Mouse (Mus musculus): ENCODE results near the gene Dpy19l3. TPM values are rescaled to one million over a fixed set of nuclear protein-coding genes. Genes with fewer than 3 reads are reported as not detected.
A peak's percentile ranks its signal among the peaks of the same experiment; 100 is the strongest.

The Dpy19l3 gene
- polyA plus RNA-seq, 1 experiment from 2014 or later: 6.6 TPM

DNA sequence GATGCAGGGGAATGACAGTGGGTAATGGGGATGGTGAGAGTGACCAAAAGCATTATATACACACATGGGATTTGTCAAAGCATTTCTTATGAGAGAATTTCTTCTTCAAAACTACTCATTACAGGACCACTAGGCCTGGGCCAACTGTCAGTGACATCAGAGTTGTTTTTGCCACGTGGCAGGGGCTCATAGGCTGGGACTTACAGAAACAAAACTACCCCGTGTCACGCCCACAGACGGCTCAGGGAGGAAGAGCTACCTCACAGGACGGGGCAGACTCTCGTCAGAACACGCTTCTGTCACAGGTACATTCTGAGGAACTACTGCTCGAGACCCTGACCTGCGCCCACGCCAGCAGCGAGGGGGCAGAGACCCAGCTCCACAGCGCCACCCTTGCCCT lies 25.9 kb downstream of the Dpy19l3 start:
- Histone ChIP-seq H3K27ac (no peak overlapping the region), H3K9ac (no peak overlapping the region), H3K4me1 (replicated peaks) (no peaks in the 10 kb centered on the region), H3K4me2 (no peak overlapping the region), H3K36me3 (peaks cover 3% of the 10 kb centered on the region), H3K9me3 (replicated peaks) (no peaks in the 10 kb centered on the region), H3K4me3 (replicated peaks) (no peak overlapping the region), H3K27me3 (no peaks in the 10 kb centered on the region)
- WGBS (ENCODE audit: insufficient replicate concordance): 78% methylated on average over 12 of the region's 12 CpGs
- no peak for DNase-seq
- ATAC-seq (ENCODE audit: low read depth): no peak

DNA sequence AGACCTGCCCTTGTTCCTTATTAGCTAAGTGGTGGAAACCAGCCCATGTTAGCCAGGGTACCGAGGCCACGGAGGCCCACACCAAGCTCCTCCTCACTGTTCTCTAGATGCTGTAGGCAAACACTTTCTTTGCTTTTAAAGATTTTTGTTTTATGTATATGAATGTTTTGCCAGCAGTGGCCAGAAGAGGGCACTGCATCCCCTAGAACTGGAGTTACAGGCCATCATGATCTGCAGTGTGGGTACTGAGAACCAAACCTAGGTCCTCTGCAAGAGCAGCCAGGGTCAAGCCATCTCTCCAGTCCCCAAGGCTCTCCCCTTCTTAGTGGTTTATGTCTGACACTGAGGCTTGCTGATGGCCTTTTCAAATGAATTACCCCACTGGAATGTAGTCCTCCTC lies 31.2 kb downstream of the Dpy19l3 start:
- H3K4me2 ChIP-seq: no peak overlapping the region
- H3K27ac ChIP-seq: no peak overlapping the region
- H3K9me3 ChIP-seq (replicated peaks): no peaks in the 10 kb centered on the region
- H3K4me1 ChIP-seq (replicated peaks): no peaks in the 10 kb centered on the region
- WGBS (ENCODE audit: insufficient replicate concordance): 84% methylated on average over 2 of the region's 2 CpGs
- DNase-seq: no peak
- ATAC-seq (ENCODE audit: low read depth): no peak
- H3K27me3 ChIP-seq: no peaks in the 10 kb centered on the region
- H3K36me3 ChIP-seq: peaks cover 28% of the 10 kb centered on the region
- no peak overlapping the region for H3K4me3 ChIP-seq (replicated peaks)
- H3K9ac ChIP-seq: no peak overlapping the region

DNA sequence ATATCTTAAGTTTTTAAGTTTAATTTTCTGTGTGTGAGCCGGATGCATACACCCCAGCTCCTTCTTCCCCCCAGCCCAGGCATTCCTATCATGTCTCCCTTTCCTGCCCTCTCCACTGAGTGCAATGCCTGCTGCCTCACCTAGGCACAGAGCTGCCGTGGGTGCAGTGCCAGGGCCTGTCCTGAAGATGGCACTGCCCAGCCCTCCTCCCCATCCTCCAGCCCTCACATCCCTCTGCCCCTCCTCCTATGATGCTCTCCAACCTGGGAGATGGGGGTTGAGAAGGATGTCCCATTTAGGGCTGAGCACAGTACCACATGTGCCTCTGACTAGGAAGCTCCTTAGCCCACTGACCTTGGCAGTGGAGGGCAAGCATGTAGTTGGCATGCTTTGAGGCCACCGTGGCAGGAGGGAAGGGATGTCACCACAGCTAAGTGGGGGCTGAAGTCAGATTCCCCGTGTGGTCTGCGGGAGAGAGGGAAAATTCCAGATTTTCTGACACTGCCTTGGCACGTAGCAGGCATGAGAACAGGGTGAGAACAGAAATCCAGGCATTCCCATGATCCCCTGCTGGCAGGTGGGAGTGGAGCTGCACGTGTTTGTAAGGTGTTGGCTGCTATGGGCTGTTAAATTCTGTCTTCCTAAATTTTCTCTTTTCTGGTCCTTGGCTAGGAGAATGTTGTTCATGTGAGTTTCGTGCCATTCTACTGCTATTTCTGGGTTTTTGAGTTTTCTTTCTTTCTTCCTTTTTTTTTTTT lies 35.7 kb downstream of the Dpy19l3 start:
- Histone ChIP-seq H3K4me1 (replicated peaks) (no peaks in the 10 kb centered on the region), H3K9ac (no peak overlapping the region), H3K27me3 (no peaks in the 10 kb centered on the region), H3K9me3 (replicated peaks) (no peaks in the 10 kb centered on the region), H3K4me3 (replicated peaks) (no peak overlapping the region), H3K4me2 (no peak overlapping the region), H3K36me3 (peaks cover 36% of the 10 kb centered on the region), H3K27ac (no peak overlapping the region)
- 68% methylated on average over 8 of the region's 8 CpGs for WGBS (ENCODE audit: insufficient replicate concordance)
- DNase-seq (no peak), ATAC-seq (ENCODE audit: low read depth) (no peak)

DNA sequence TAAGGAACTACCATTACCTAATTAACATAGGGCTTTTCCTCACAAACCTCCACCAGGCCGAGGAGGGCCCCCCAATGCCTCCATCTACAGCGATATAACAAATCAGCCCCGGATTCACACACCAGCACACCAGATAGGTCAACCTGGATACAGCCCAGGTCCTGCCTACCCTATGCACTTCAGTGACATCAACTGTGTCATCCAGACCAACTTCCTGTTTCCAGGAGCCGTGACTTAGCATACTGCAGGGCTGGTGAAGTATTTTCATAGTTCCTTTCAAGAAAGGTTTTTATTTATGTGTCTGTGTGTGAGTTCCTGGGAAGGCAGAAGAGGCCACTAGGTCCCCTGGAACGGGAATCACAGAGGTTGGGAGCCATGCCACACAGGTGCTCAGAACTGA lies 43.9 kb downstream of the Dpy19l3 start:
- no peak for ATAC-seq (ENCODE audit: low read depth)
- no peaks in the 10 kb centered on the region for H3K9me3 ChIP-seq (replicated peaks)
- no peak overlapping the region for H3K9ac ChIP-seq
- peaks cover 23% of the 10 kb centered on the region for H3K36me3 ChIP-seq
- WGBS (ENCODE audit: insufficient replicate concordance): 66% methylated on average over 5 of the region's 5 CpGs
- H3K4me3 ChIP-seq (replicated peaks): no peak overlapping the region
- no peaks in the 10 kb centered on the region for H3K27me3 ChIP-seq
- H3K4me2 ChIP-seq: no peak overlapping the region
- no peaks in the 10 kb centered on the region for H3K4me1 ChIP-seq (replicated peaks)
- H3K27ac ChIP-seq: no peak overlapping the region
- no peak for DNase-seq

DNA sequence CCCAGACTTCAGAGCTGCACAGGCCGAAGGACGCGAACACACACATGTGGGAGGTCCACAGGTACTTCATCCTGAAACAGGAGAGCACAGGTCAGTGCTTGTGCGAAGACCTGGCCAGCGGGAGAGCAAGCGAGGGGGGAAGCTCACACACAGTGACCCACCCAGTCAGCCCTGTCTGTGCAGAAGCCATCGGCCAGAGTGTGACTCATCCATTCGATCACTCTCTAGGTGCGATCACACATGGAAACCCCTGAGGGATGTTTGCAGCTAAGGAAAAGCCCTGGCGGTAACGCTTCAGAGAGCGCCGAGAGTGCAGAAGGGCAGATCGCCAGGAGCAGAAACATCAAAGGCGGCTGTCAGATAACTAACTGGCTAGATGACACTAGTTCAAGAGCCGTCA lies 46.2 kb downstream of the Dpy19l3 start:
- 81% methylated on average over 16 of the region's 16 CpGs for WGBS (ENCODE audit: insufficient replicate concordance)
- no peaks in the 10 kb centered on the region for H3K4me1 ChIP-seq (replicated peaks)
- no peak overlapping the region for H3K4me3 ChIP-seq (replicated peaks)
- peaks cover 11% of the 10 kb centered on the region; the same call in 1 of the 2 replicates for H3K36me3 ChIP-seq
- no peak overlapping the region for H3K27ac ChIP-seq
- no peak for DNase-seq
- H3K9me3 ChIP-seq (replicated peaks): no peaks in the 10 kb centered on the region
- H3K4me2 ChIP-seq: no peak overlapping the region
- no peak overlapping the region for H3K9ac ChIP-seq
- no peaks in the 10 kb centered on the region for H3K27me3 ChIP-seq
- no peak for ATAC-seq (ENCODE audit: low read depth)

DNA sequence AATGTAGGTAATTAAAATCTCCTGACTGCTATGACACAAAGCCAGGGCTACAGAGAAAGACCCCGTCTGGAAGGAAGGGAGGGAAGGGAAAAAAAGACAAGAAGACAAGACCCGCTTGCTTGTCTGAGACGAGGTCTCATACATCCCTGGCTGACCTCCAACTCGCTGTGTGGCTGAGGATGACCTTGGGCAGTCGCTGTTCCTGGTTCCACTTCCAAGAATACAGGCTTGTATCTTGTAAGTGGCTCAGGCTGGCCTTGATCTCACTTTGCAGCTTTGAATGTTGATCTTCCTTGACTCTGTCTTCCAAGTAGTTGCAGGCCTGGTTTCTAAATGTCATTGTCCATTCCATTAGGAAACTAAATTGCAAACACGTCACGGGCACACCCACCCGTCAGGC lies 55.2 kb downstream of the Dpy19l3 start:
- no peak for ATAC-seq (ENCODE audit: low read depth)
- no peak for DNase-seq

DNA sequence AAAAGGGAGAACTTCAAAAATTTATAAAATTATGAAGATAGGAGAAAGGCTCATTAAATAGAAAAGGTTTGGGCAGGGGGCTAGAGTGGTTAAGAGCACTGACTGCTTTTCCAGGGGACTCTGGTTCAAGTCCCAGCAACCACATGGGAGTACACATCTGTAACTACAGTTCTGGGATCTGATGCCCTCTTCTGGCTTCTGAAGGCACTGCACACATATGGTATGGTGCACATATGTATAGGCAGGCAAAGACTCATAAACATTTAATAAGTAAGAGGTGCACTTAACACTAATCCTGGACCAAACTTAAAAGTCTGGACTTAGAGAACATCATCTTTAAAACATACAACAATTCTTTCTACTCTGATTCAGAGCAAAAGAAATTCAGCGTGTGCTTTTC lies 56.2 kb downstream of the Dpy19l3 start:
- no peak overlapping the region for H3K27ac ChIP-seq
- no peak overlapping the region for H3K9ac ChIP-seq
- H3K27me3 ChIP-seq: no peaks in the 10 kb centered on the region
- 95% methylated on average over 1 of the region's 1 CpGs for WGBS (ENCODE audit: insufficient replicate concordance)
- no peaks in the 10 kb centered on the region for H3K36me3 ChIP-seq
- H3K4me2 ChIP-seq: no peak overlapping the region
- H3K4me1 ChIP-seq (replicated peaks): no peaks in the 10 kb centered on the region
- ATAC-seq (ENCODE audit: low read depth) (no peak), DNase-seq (no peak)
- no peak overlapping the region for H3K4me3 ChIP-seq (replicated peaks)
- no peaks in the 10 kb centered on the region for H3K9me3 ChIP-seq (replicated peaks)

More for the DNA sequence above, 55.2 kb downstream of the Dpy19l3 start:
- peaks cover 4% of the 10 kb centered on the region; the same call in 1 of the 2 replicates for H3K36me3 ChIP-seq
- H3K27ac ChIP-seq: no peak overlapping the region
- no peaks in the 10 kb centered on the region for H3K9me3 ChIP-seq (replicated peaks)
- H3K9ac ChIP-seq: no peak overlapping the region
- no peaks in the 10 kb centered on the region for H3K27me3 ChIP-seq
- H3K4me2 ChIP-seq: no peak overlapping the region
- H3K4me3 ChIP-seq (replicated peaks): no peak overlapping the region
- WGBS (ENCODE audit: insufficient replicate concordance): 77% methylated on average over 8 of the region's 8 CpGs
- H3K4me1 ChIP-seq (replicated peaks): no peaks in the 10 kb centered on the region

DNA sequence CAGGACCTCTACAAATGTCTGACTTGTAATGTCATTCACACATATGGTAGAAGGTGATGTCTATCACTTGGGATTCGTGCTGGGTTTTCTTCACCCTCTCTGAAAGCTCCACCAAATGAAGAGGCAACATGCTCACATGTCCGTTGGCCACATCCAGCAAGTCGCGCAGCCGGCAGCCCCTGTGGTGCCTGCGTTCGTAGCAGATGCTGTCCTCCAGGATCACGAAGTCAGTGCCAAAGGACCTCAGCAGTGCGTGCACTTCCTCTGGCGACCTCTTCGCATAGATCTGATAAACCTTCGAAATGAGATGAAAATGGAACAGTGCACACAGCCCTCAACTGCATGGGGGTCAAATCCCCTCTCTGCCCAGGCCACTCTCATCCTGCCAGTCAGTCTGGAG lies 61.6 kb downstream of the Dpy19l3 start:
- H3K9ac ChIP-seq: no peak overlapping the region
- H3K36me3 ChIP-seq: peaks cover 5% of the 10 kb centered on the region; the same call in 1 of the 2 replicates
- no peaks in the 10 kb centered on the region for H3K27me3 ChIP-seq
- 73% methylated on average over 12 of the region's 12 CpGs for WGBS (ENCODE audit: insufficient replicate concordance)
- H3K27ac ChIP-seq: no peak overlapping the region
- H3K4me3 ChIP-seq (replicated peaks): no peak overlapping the region
- no peak for ATAC-seq (ENCODE audit: low read depth)
- H3K4me2 ChIP-seq: no peak overlapping the region
- DNase-seq: no peak
- H3K4me1 ChIP-seq (replicated peaks): peaks cover under 1% of the 10 kb centered on the region; the same call in 1 of the 2 replicates
- H3K9me3 ChIP-seq (replicated peaks): no peaks in the 10 kb centered on the region

DNA sequence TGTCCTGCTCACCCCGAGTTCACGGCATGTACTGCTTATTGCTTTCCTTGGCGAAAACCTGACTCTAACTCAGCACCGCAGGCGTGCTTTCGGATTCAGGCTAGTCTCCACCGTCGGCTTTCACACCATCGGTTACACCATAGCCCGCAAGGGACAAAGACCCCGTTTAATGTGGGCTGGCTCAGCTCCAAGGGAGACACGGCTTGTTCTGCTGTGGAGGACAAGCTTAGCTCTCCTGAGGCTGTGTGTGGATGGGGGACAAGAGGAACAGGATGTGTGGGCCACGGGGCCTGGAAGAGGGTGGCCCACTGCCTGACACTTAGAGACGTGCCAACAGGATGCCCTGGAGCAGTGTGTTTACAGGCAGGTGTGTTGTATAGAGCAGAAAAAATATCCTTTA lies 62.1 kb downstream of the Dpy19l3 start:
- WGBS (ENCODE audit: insufficient replicate concordance): 82% methylated on average over 14 of the region's 14 CpGs
- ATAC-seq (ENCODE audit: low read depth) (no peak), DNase-seq (no peak)
- Histone ChIP-seq H3K36me3 (peaks cover 5% of the 10 kb centered on the region; the same call in 1 of the 2 replicates), H3K4me2 (no peak overlapping the region), H3K9me3 (replicated peaks) (no peaks in the 10 kb centered on the region), H3K4me1 (replicated peaks) (peaks cover 5% of the 10 kb centered on the region), H3K9ac (no peak overlapping the region), H3K27ac (no peak overlapping the region), H3K4me3 (replicated peaks) (no peak overlapping the region), H3K27me3 (no peaks in the 10 kb centered on the region)

DNA sequence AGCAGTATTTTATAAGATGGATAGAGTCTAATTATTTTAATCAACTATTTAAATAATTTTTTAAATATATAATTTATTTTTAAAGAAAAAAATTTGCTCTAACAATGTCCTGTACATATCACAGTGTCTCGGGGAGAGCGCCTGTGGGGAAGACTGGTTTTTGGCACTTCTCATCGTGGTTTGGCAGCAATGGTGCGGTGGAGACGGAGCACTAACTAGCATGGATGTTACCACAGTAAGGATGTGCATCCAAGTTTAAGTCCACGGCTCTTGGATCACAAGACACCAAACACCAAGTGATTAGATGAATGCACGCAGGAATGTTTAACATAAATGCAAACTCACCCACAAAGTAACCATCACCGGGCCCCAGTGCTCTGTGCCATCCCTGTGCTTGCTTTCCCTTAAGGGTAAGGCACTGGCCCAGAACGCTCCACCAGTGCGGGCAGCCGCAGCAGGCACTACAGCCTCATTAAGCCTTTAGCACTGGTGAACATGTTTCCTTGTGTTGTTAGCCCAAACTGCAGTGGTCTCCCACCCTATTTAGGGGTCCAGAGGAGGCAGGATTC lies 65.4 kb downstream of the Dpy19l3 start:
- Histone ChIP-seq H3K4me1 (replicated peaks) (peaks cover 18% of the 10 kb centered on the region), H3K27me3 (no peaks in the 10 kb centered on the region), H3K9ac (no peak overlapping the region), H3K4me2 (no peak overlapping the region), H3K36me3 (peaks cover 5% of the 10 kb centered on the region; the same call in 1 of the 2 replicates), H3K27ac (no peak overlapping the region), H3K9me3 (replicated peaks) (no peaks in the 10 kb centered on the region), H3K4me3 (replicated peaks) (no peak overlapping the region)
- ATAC-seq (ENCODE audit: low read depth) (no peak), DNase-seq (no peak)
- WGBS (ENCODE audit: insufficient replicate concordance): 77% methylated on average over 11 of the region's 11 CpGs

DNA sequence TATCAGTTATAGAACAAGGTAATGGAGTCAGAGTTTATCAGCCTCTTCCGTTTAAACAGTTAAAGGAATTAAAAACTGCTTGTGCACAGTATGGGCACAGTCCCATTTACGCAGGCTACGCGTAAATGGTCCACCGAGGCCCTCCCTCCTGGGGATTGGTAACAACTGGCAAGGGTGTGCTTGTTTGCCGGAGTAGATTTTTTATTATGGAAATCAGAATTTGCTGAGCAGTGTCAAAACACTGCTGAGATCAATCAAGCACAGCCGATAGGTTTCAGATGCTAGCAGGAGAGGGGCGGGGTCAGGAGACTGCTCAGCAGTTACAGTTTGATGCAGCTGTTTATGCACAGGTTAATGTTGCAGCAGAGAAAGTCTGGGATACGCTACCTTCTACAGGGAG lies 66.0 kb downstream of the Dpy19l3 start:
- Histone ChIP-seq H3K4me1 (replicated peaks) (peaks cover 18% of the 10 kb centered on the region), H3K9ac (no peak overlapping the region), H3K4me3 (replicated peaks) (no peak overlapping the region), H3K27ac (no peak overlapping the region), H3K36me3 (peaks cover 5% of the 10 kb centered on the region; the same call in 1 of the 2 replicates), H3K9me3 (replicated peaks) (no peaks in the 10 kb centered on the region), H3K27me3 (no peaks in the 10 kb centered on the region), H3K4me2 (no peak overlapping the region)
- DNase-seq: no peak
- 77% methylated on average over 9 of the region's 9 CpGs for WGBS (ENCODE audit: insufficient replicate concordance)
- no peak for ATAC-seq (ENCODE audit: low read depth)

DNA sequence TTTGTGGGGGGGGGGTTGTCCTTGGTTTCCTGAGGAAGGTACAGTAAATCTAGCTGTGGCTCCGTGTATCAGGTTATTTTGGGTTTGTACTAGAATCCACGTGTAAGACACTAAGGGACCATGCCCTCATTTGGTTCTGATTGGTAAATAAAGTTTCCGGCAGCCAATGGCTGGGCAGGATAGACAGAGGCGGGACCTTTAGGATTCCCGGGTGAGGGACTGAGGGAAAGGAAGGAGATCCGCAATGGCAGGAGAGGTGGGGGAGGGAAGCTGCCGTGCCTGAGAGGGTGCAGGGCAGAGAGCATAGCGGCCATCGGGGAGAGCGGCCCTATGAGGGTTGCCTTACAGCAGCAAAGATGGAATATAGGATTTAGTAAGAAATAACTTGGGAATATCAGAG lies 67.0 kb downstream of the Dpy19l3 start:
- H3K4me1 ChIP-seq (replicated peaks): peaks cover 18% of the 10 kb centered on the region
- H3K9ac ChIP-seq: no peak overlapping the region
- no peak for DNase-seq
- H3K27me3 ChIP-seq: no peaks in the 10 kb centered on the region
- no peak overlapping the region for H3K27ac ChIP-seq
- H3K9me3 ChIP-seq (replicated peaks): no peaks in the 10 kb centered on the region
- peak; percentile 54; the same call in 1 of the 2 replicates for ATAC-seq (ENCODE audit: low read depth)
- H3K36me3 ChIP-seq: peaks cover 5% of the 10 kb centered on the region; the same call in 1 of the 2 replicates
- 0 out of 2 replicates have a peak overlapping the region, but pooled peaks have one; percentile 5 for H3K4me3 ChIP-seq (replicated peaks)
- H3K4me2 ChIP-seq: peak overlapping the region; percentile 43
- WGBS (ENCODE audit: insufficient replicate concordance): 34% methylated on average over 10 of the region's 10 CpGs
